Mouse (Mus musculus) lung, embryonic 14.5 days (tissue): ENCODE data around the gene Bpnt1. TPM values are rescaled to one million over a fixed set of nuclear protein-coding genes. Genes with fewer than 3 reads are reported as not detected.

ENCODE experiments used
- ATAC-seq: fragments of 200-750 bp; cut with Nextera tagmentation; 2 replicates; pipeline ENCODE4 v1.8.0; 2017; ENCODE audit warnings: mild to moderate bottlenecking, moderate TSS enrichment, moderate library complexity; ENCODE audit not compliant: insufficient read depth
- DNase-seq: peaks from one replicate; pipeline ENCODE4 v3.0.0-alpha.2; 2015
- H3K27ac ChIP-seq: fragments of 300-500 bp; sonication (generic); 2 replicates; pipeline ENCODE4 v1.5.1; 2014; ENCODE audit warnings: low read depth, mild to moderate bottlenecking, moderate library complexity
- H3K27me3 ChIP-seq: fragments of 300-500 bp; sonication (generic); 2 replicates; pipeline ENCODE4 v1.6.1; 2014; ENCODE audit warnings: low read length, control low read depth; ENCODE audit not compliant: insufficient read depth
- H3K36me3 ChIP-seq: fragments of 300-500 bp; sonication (generic); 2 replicates; pipeline ENCODE4 v1.6.1; 2014; ENCODE audit warnings: control low read depth; ENCODE audit not compliant: insufficient read depth
- H3K4me1 ChIP-seq: fragments of 300-500 bp; sonication (generic); 2 replicates; pipeline ENCODE4 v1.6.1; 2014; ENCODE audit warnings: antibody characterized with exemption, control low read depth; ENCODE audit not compliant: insufficient read depth
- H3K4me2 ChIP-seq: fragments of 300-500 bp; sonication (generic); 2 replicates; pipeline ENCODE4 v1.6.1; 2014; ENCODE audit warnings: mild to moderate bottlenecking
- H3K4me3 ChIP-seq: fragments of 300-500 bp; sonication (generic); 2 replicates; pipeline ENCODE4 v1.5.1; 2014; ENCODE audit warnings: low read depth, low read length
- H3K9ac ChIP-seq: fragments of 300-500 bp; sonication (generic); 2 replicates; pipeline ENCODE4 v1.6.1; 2014
- H3K9me3 ChIP-seq: fragments of 300-500 bp; sonication (generic); 2 replicates; pipeline ENCODE4 v1.6.1; 2016; ENCODE audit warnings: low read depth, low read length, control low read depth
- CTCF ChIP-seq: IDR thresholded peaks from 2 replicates; pipeline ENCODE4 v1.5.1; 2016; ENCODE audit warnings: antibody characterized with exemption, low read depth
- WGBS: fragments of 180-500 bp; shearing (Covaris S2); extraction: QIAGEN DNeasy Blood & Tissue Kit; methylation state at CpG from one replicate; pipeline ENCODE4 v1.1.7; 2014; 5-methylcytosine and 5-hydroxymethylcytosine counted together
- polyA plus RNA-seq: library from polyadenylated mRNA; unstranded; fragments of >200 nt; fragmentation: Nextera tagmentation; extraction: Ambion mirVana; gene quantifications from 2 replicates; pipeline ENCODE4 v1.2.1, GENCODE M21; 2014

The Bpnt1 gene
- polyA plus RNA-seq, 1 experiment from 2014 or later, result 24.3 TPM

- H3K9me3 ChIP-seq, result no peaks in the 10 kb centered on the region
- no peak overlapping the region for H3K27ac ChIP-seq
- peaks cover 90% of the 10 kb centered on the region for H3K36me3 ChIP-seq
- no peaks in the 10 kb centered on the region for H3K27me3 ChIP-seq
- no peak for ATAC-seq
- TF ChIP-seq CTCF, result no peak
- no peak overlapping the region for H3K4me2 ChIP-seq
- no peaks in the 10 kb centered on the region for H3K4me1 ChIP-seq
- no peak overlapping the region for H3K9ac ChIP-seq
- no peak overlapping the region for H3K4me3 ChIP-seq
- WGBS, result 82% methylated on average over 4 of the region's 4 CpGs
- no peak for DNase-seq
These were observed 40.6 kb upstream of the Bpnt1 start for GRCm38 (mm10) chr1:185291336-185291735.

- Histone ChIP-seq H3K9me3 (no peaks in the 10 kb centered on the region), H3K27ac (no peak overlapping the region), H3K4me1 (no peaks in the 10 kb centered on the region), H3K27me3 (no peaks in the 10 kb centered on the region), H3K4me3 (no peak overlapping the region), H3K9ac (no peak overlapping the region), H3K36me3 (peaks cover 90% of the 10 kb centered on the region), H3K4me2 (no peak overlapping the region)
- DNase-seq, result no peak
- WGBS, result 88% methylated on average over 10 of the region's 10 CpGs
- ATAC-seq, result no peak
- no peak for TF ChIP-seq CTCF
These were observed 39.1 kb upstream of the Bpnt1 start for GRCm38 (mm10) chr1:185292646-185293360.

- H3K9me3 ChIP-seq, result no peaks in the 10 kb centered on the region
- 87% methylated on average over 7 of the region's 7 CpGs for WGBS
- peaks cover 59% of the 10 kb centered on the region for H3K36me3 ChIP-seq
- no peak overlapping the region for H3K4me2 ChIP-seq
- no peak overlapping the region for H3K27ac ChIP-seq
- no peaks in the 10 kb centered on the region for H3K27me3 ChIP-seq
- H3K9ac ChIP-seq, result no peak overlapping the region
- no peaks in the 10 kb centered on the region for H3K4me1 ChIP-seq
- no peak for ATAC-seq
- no peak for TF ChIP-seq CTCF
- no peak overlapping the region for H3K4me3 ChIP-seq
- no peak for DNase-seq
These were observed 35.1 kb upstream of the Bpnt1 start for GRCm38 (mm10) chr1:185296850-185297249.

GRCm38 (mm10) chr1:185298496-185298895, 33.5 kb upstream of the Bpnt1 start:
- WGBS, result 90% methylated on average over 8 of the region's 8 CpGs
- ATAC-seq, result no peak
- no peak overlapping the region for H3K27ac ChIP-seq

GRCm38 (mm10) chr1:185302816-185303215, 29.1 kb upstream of the Bpnt1 start:
- Histone ChIP-seq H3K4me2 (no peak overlapping the region), H3K27ac (no peak overlapping the region), H3K4me3 (no peak overlapping the region), H3K36me3 (peaks cover 33% of the 10 kb centered on the region), H3K9ac (no peak overlapping the region), H3K4me1 (no peaks in the 10 kb centered on the region), H3K27me3 (no peaks in the 10 kb centered on the region), H3K9me3 (no peaks in the 10 kb centered on the region)
- no peak for DNase-seq
- ATAC-seq, result no peak
- TF ChIP-seq CTCF, result no peak
- 92% methylated on average over 6 of the region's 6 CpGs for WGBS

More at GRCm38 (mm10) chr1:185298496-185298895, 33.5 kb upstream of the Bpnt1 start:
- Histone ChIP-seq H3K36me3 (peaks cover 58% of the 10 kb centered on the region), H3K4me3 (no peak overlapping the region), H3K4me1 (no peaks in the 10 kb centered on the region), H3K9ac (no peak overlapping the region), H3K9me3 (no peaks in the 10 kb centered on the region), H3K4me2 (no peak overlapping the region), H3K27me3 (no peaks in the 10 kb centered on the region)
- DNase-seq, result no peak
- no peak for TF ChIP-seq CTCF

- Histone ChIP-seq H3K27me3 (no peaks in the 10 kb centered on the region), H3K4me3 (no peak overlapping the region), H3K9ac (no peak overlapping the region), H3K9me3 (no peaks in the 10 kb centered on the region), H3K36me3 (peaks cover 46% of the 10 kb centered on the region), H3K4me2 (no peak overlapping the region), H3K4me1 (no peaks in the 10 kb centered on the region), H3K27ac (no peak overlapping the region)
- 98% methylated on average over 12 of the region's 12 CpGs for WGBS
- DNase-seq (no peak), ATAC-seq (no peak)
- no peak for TF ChIP-seq CTCF
These were observed 25.1 kb upstream of the Bpnt1 start for GRCm38 (mm10) chr1:185306836-185307235.

- Histone ChIP-seq H3K4me2 (no peak overlapping the region), H3K9me3 (no peaks in the 10 kb centered on the region), H3K27ac (no peak overlapping the region), H3K4me3 (no peak overlapping the region), H3K4me1 (no peaks in the 10 kb centered on the region), H3K36me3 (peaks cover 43% of the 10 kb centered on the region), H3K9ac (no peak overlapping the region), H3K27me3 (no peaks in the 10 kb centered on the region)
- ATAC-seq, result no peak
- 95% methylated on average over 7 of the region's 7 CpGs for WGBS
- TF ChIP-seq CTCF, result no peak
- no peak for DNase-seq
These were observed 24.3 kb upstream of the Bpnt1 start for GRCm38 (mm10) chr1:185307645-185308044.
